Mouse (Mus musculus) ovary, postnatal 10 days (tissue): ENCODE data around the gene Lif.

Source experiments
- DNase-seq: peaks from one replicate; pipeline ENCODE4 v3.0.0; 2022; ENCODE audit warnings: low spot score

Gene Lif

DNA sequence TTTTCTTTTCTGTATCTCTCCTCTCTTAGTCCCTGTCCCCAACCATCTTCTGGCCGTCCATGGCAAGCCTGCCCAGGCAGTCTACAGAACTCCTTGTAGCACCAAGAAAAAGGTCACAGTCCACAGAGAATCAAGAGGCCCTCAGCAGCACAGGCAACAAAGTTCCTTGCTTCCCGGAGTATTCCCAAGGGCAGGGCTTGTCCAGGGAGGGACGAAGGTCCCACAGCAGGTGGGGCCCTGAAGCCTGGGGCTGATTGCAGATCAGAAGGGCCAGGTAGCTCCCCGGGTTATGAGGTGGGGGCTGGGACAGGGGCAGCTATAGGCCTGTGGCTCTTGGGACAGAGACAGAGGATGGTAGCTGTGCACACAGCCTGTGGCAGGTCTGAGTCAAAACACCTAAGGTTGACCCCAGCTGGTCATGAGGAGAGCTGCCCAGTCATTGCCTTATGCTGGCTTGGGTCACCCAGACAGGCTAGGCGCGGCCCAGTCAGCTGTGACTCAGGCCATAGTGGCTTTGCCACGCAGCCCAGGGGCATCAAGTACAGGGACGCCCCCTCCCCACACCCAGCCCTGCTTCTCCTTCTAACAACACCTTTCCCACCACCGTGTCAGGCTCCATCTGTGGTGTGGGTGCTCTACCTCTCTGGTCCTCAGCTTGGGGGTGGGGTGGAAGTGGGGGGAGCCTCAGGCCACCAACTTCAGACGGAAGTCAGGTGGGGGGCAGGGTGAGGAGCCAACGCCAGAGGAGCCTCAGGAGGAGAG, at the start of gene Lif:
TSS of gene Lif (plus strand) at position 712 of the 762 bp plus-strand sequence.
- no peak for DNase-seq

DNA sequence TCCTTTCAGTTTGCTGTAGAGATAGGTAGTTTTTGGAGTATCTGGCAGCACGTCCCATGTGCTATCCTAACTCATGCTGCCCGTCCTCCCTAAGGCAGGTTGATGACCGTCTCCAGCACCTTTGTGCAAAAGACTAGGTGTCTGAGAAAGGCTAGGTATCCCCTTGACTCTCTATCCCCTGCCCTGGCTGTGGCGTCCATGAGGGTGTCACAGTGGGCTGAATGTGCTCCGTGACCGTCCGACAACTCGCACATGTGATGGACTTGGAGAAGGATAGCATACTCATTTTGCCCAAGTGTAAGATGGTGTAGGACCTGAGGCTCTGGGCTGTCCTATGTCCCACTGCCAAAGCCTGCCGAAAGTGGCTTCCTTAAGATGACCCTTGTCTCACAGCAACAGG, 49.7 kb upstream of the Lif start:
- DNase-seq: no peak

DNA sequence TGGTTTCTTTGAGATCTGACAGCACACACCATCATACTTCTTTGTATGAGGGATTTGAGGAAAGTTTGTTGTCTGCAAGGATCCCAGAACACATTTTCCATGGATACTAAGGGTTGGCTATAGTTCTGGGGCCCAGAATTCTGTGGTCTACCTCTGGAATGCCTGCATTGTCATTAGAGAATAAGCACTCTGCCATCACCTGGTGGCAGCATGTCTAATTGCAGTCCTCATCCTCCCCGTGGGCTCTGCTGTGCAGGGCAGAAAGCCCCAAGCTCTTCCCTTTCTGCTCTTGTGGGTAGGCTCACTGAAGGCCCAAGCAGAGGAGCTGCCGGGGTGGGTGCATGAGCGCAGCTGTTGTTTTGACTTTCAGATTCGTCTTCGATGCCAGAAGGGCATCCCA, 47.8 kb upstream of the Lif start:
- no peak for DNase-seq

DNA sequence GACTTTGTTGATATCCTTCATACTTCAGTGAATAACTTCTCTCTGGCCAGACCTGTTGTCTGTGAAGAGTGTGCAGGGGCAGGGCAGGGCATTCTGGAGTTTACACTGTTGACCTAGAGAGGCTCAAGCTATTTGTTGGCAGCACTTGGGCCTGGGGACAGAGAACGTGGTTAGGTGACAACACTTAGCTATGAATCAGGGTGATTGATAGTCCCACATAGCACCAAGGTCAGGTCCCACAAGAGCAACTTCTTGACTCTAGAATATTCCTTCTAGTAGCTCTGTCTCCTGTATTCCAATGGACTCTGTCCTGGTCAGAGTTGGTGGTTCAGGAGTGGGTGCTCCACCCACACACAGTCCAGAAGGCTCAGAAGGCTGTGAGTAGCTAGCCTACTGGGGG, 46.6 kb upstream of the Lif start:
- no peak for DNase-seq

DNA sequence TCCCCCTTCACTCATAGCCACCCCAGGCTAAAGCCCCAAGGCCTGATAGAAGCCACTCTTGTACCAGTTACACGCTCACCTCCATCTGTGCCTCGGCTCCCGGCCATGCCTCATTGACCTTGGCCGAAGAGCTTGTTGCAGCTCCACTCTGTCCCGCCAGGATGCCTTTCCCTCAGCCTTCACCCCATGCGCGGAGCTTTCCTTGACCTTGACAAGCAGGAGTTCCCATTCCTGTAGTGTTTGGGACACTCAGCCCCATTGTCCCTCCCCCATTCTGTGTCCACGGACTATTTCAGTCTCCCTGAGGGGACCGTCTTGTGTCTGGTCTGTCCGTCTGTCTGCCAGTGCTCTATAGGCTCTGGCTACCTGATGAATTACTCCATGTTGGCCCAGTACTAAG, 44.2 kb upstream of the Lif start:
- no peak for DNase-seq

DNA sequence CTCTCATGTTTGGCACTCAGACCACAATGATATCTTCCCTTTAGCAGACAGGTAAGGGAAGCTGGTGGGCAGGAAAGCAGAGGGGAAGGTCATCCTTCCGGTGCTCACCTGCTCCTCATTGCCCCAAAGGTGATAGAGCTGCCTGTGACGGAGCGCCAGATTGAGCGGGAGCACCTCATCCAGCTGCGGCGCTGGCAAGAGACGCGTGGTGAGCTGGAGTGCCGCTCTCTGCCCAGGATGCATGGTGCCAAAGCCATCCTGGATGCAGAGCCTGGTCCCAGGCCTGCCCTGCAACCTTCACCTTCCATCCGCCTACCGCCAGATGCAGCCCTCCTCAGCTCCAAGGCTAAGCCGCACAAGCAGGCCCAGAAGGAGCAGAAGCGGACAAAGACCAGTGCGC, 42.8 kb upstream of the Lif start:
- no peak for DNase-seq

DNA sequence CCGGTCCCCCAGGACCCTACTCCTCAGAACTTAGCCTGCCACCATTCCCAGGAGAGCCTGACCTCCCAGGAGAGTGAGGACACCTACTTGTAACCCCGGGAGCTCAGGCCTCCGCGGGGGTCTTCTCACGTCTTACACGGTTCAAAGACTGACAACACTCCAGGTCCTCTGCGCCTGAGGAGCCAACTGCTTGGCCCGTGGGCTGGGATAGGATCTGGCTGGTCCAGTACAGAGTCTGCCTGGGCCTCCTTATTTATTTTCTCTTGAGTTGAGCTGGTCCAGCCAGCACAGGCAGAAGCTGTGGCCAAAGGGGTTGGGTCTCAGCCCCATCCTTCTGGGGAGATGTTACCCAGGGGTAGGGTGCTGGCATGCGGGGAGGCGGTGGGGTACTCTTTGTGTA, 42.3 kb upstream of the Lif start:
- DNase-seq: no peak

DNA sequence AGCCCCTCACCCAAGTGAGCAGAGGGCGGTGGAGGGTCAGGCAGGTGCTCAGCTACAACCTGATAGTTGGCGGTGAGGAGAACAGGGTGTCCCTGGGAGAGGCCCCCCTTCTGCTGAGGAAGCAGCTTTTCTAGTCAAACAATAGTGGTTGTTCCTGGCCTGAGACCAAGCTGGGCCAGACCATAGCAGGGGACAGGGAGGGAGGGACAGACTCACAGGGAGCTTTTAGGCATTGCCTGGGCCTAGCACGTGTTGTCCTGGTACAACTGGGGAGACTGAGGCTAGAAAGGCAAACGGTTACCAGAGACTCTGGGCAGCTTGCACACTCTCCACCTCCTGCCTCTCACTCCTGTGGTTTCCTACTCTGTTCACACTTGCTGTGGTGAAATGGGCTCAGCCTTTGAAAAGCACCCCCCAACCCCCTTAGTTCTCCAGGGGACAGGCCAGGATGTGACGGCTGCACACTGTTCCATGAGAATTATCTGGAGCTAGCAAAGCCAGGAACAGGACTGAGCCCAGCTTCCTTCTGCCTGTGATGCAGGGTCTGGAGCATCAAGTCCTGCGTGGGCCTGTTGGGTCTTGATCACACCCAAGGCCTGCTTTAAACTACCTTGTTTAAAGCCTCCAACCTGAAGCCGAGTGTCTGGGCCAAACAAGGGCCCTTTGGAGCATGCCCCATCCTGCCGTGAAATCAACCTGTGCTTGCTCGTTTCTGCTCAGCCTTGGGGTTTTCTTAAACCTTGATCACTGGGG, 40.9 kb upstream of the Lif start:
- DNase-seq: no peak

DNA sequence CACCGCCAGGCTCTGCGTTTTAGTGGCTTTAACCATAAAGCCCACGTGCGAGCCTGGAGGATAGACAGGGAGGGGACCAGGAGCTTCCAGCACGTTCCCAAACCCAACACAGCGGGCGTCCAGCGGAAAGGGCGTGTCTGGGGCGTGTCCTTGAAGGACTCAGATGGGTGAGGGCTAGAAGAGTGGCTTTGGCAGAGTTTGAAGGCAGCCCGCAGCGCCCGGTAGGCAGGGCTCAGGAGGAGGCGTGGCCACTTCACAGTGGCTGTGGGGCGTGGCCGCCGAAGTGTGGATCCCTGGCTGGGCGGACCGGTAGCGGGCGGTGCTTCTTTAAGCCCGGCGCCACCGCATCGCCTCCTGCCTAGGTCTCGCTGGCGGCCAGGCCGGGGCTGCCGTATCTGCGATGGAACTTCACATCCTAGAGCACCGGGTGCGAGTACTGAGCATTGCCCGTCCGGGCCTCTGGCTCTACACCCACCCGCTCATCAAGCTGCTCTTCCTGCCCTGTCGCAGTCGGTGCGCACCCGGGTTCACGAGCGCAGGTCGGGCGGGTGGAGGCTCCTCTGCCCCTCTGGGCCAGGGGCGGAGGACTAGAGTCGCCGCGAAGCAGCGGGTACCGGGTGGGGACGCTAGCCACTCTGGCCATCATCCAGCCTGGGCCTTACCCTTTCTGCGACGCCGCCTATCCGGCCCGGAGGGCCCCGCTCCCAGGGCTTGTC, 39.3 kb upstream of the Lif start, which contains the start of gene Castor1:
TSS of gene Castor1 (plus strand) at position 312 of the 716 bp plus-strand sequence.
- peak; percentile 72 for DNase-seq

DNA sequence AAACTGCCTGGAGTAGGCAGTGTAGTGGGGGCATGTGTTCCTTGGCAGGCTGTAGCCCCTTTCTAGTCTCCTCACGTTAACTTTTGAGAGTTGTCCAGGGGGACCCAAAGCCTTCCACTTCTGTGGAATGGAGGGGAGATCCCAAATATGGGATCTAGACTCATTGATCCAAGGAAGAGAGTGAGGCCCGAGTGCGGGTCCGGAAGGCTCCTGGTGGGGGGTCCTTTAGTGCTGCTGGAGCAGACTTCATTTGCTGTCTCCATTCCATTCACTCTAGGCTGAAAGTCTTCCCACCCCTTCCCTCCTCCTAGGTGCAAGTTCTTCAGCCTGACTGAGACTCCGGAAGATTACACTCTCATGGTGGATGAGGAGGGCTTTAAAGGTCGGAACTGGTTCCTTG, 38.7 kb upstream of the Lif start:
- no peak for DNase-seq

DNA sequence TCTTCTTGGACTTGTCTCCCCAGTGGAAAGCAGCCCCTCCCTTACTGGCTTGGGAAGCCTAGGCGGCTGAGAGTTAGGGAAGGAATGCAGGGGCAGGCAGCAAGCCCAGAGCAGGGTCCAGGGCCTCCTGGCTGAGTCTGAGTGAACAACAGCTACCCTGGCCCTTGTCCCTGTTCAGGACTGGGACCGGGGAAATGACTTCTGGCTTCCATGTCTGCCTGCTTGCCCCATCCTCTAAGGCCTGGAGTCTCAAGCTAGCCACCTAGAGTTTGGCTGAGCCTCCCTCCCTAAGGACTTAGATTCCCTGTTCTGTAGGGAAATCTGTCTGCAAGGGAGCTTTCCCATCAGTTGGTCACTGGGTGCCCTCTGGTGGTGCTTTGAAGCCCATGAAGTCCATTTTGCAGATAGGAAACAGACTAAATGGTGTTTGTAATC, 38.0 kb upstream of the Lif start:
- DNase-seq: no peak

DNA sequence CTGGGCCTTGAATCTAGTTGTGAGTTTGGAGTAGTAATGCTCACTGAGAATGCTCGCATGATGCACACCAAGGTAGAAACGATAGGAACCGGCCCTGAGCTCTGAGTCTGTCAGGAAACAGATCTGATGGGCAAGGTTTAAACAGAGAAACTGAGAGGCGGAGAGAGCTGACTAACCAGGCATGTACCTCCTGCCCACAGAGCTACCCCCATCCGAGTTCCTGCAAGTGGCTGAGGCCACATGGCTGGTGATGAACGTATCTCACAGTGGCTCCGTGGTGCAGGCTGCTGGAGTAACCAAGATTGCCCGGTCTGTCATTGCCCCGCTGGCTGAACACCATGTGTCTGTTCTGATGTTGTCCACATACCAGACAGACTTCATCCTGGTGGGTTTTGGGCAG, 37.4 kb upstream of the Lif start:
- no peak for DNase-seq

DNA sequence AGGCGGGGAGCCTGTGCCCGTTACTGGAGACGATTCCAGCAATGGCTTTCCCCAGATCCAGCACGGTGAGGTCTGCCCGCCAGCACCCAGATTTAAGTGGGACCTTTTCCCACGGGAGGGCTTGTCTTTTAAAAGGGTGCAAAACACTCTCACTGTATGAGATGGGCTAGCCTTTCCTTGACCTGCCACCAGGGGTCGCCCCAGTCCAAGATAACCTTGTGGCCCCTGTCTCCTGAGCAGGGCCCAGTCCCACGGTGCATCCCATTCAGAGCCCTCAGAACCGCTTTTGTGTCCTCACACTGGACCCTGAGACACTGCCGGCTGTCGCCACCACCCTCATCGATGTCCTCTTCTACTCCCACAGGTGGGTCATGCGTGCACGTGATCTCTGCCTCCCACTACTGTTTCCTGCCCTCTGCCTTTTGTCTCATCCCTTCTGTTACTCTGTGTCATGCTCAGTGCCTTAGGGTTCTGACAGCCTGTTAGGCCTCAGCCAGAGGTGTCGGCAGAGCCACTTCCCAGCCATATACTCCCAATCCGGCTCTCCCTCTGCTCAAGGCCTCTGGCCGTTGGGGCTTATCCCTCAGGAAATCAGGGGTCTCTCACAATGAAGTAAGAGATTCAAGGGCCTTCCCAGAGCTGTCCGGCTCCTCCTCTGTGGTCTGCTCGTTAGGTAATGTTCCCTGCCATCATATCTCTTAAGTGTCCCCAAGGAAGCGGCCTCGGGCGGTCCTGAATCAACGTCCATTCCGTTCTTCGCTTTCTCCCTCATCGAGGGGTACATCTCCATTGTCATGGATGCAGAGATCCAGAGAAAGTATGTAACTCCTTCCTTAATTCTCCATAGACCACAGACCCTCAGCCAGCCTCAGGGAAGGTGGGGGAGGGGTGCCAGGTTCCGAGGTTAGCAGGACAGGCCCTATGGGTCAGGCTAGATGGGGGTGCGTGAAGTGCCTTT, 36.6 kb upstream of the Lif start:
- no peak for DNase-seq

DNA sequence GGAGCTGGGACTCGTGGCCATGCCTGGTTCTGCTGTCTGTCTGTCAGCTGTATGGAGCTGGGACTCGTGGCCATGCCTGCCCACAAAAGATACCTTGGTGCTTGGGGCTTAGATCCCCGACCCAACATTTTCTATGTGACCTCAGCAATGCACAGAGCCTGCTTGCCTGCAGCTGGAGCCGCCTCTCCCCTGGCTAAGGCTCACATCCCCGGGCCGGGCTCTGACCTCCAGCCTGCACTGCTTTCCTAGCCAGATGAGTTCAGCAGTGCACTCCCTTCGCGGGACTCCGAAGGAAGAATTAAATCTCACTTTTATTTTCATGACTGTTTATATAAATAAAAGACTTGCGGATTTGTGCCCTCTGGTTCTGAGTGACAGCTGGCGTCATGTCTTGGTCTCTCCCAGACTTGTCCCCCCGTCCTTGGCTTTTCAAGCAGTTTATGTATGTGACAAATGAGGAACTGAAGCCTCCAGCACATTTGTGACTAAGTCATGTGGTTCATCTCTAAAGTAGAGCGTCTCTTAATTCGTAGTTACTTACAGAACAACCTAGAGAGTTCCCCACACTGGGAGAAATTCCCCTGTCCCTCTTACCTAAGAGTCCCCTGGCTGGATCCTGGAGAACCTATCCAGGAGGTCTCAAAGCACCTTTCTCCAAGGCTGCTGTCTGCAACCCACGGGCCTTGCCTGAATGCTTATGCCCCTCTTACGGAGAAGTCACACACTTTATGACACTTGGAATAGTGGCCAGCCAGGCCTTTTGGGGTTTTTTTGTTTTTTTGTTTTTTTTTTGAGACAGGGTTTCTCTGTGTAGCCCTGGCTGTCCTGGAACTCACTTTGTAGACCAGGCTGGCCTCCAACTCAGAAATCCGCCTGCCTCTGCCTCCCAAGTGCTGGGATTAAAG, 35.1 kb upstream of the Lif start:
- DNase-seq: no peak

DNA sequence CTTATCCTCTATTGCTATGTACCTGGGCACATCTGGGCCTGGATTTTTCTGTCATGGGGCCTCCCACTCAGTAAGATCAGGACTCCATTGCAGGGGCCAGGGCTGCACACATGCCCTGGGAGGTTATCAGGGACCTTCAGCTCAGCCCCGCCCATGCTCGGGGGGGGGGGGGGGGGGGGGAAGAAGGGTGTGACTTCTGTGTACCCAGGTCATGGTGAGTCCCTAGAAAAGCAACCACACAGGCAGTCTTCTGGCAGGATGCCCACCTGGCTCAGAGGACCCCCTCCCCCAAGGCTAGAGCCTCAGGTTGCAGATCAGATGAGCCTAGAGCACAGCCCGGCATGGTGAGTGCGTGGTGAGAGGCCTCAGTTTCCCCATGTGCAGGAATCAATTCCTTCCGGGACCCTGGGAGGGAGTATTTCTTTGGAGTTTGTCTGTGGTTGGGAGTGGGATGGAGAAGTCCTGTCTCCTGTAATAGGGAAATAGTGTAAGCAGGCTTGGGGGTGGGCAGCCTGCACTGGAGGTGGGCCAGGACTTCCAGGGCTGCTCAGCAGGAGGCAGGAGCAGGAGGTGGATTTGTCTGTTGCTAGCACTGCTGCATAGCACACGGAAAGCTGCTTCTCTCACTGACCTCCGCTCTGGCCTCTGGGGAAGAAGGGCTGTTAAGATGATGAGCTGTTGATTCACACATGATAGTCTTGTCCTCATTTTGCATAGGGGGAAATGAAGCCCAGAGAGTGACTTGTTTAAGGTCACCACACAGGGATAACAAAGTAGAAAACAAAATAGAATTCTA, 33.8 kb upstream of the Lif start:
- DNase-seq: no peak

DNA sequence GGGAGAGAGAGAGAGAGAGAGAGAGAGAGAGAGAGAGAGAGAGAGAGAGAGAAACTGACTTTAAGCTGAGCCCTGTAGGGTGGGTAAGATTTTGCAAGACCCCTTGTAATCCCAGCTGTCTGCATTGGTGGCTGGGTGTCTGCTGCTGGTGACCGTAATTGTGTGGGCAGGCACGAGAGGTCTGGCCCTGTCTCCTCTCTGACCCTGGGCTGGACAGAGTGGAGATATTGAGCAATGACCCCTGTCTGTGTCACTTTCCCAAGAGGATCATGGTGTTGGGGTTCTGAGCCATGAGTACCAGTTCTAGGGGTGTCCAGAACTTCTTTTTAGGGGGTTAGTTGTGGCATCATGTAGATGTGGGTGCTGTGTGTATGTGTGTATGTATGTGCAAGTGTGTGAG, 33.1 kb upstream of the Lif start:
- DNase-seq: no peak

DNA sequence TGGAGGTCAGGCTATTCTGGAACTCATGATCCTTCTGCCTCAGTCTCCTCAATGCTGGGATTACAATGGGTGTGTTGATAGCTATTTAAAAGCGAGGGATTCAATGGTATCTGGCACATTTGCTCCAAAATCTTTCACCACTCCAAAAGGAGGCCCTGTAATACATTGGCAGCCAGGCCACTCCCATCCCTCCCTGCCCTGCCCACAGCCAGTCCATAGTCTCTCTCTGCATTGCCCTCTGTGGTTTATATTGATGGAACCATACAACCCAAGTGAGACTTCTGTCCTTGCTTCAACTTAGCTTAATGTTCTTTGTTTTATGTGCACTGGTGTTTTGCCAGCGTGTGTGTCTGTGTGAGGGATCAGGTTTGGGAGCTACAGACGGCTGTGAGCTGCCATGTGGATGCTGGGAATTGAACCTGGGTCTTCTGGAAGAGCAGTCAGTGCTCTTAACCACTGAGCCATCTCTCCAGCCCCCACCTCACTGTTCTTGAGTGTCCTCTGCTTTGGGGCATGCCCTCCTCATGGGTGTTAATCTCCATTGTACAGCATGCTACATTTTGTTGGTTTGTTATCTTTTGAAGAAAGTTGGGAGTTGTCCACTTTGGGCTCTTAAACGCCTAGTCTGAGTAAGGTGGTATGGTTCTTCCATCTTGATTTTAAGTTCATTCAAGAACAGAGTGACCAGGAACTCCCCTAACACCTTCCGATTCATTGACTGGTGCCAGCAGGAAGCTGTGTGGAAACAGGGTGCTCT, 30.6 kb upstream of the Lif start:
- DNase-seq: no peak

DNA sequence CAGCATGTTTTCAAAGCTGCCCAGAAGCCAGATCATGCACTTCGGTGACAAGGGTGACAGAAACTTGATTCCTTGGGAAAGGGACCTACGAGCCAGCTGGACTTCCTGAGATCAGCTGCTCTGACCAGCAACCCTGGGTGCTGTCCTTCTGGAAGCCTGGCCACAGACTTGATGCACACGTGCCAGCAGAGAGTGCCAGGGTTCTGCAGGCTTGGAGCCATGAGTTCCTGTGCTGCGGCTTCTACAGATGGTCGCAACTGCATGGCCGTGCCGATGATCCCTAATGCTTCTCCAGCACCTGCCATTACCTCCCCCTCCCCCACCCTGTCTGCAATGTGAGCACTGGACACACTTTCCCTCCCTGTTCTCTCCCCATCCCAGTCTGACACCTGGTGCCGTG, 28.9 kb upstream of the Lif start:
- DNase-seq: no peak

DNA sequence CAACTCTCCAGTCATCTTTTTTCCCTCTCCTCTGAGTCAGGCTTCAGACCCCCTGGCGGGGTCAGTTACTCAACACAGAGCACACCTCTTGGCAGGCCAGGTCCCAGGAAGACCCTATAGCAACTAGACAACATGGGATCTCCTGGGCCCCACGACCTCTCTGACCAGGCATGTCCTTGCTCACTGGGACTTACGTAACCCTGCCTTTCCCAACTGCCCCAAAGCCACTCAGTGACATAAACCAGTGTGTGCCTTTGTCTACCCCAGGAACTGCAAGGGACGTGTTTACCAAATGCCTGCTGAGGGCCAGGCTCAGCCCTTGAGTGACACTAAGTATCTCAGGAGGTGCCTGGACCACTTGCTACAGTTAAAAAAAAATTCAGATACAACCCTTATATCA, 27.5 kb upstream of the Lif start:
- DNase-seq: no peak
